Mouse (Mus musculus) left cerebral cortex, adult 2 months (tissue): ENCODE results near the gene Mrvi1. TPM values are rescaled to one million over a fixed set of nuclear protein-coding genes. Genes with fewer than 3 reads are reported as not detected.
A peak's percentile ranks its signal among the peaks of the same experiment; 100 is the strongest.

Experiments used
- DNase-seq, 2 experiments: peaks; one replicate each; pipeline ENCODE4 v3.0.0; 2021 to 2022; ENCODE audit warnings: low spot score in 2 of 2, mixed read lengths in 1 of 2; ENCODE audit errors: extremely low spot score in 1 of 2
- H3K27ac ChIP-seq: fragments of 200-600 bp; 2 replicates; pipeline ENCODE4 v1.8.1; 2022
- H3K4me3 ChIP-seq: fragments of 200-600 bp; 2 replicates; pipeline ENCODE4 v1.8.1; 2022
- CTCF ChIP-seq: fragments of 200-600 bp; IDR thresholded peaks from 2 replicates; pipeline ENCODE4 v1.8.1; 2022; ENCODE audit warnings: antibody characterized with exemption, mild to moderate bottlenecking, moderate library complexity
- intact Hi-C: fragments of 180-260 bp; cut with DNase I; formaldehyde crosslinking; loops from one replicate; pipeline ENCODE4 v1.15.1; 2025
- total RNA-seq, 2 experiments: library from RNA; stranded (reverse); gene quantifications; 2 replicates each; pipeline ENCODE4 v1.2.3; 2021

Gene Mrvi1
- total RNA-seq, 2 experiments from 2014 or later: 1.4 to 4.3 TPM

DNA sequence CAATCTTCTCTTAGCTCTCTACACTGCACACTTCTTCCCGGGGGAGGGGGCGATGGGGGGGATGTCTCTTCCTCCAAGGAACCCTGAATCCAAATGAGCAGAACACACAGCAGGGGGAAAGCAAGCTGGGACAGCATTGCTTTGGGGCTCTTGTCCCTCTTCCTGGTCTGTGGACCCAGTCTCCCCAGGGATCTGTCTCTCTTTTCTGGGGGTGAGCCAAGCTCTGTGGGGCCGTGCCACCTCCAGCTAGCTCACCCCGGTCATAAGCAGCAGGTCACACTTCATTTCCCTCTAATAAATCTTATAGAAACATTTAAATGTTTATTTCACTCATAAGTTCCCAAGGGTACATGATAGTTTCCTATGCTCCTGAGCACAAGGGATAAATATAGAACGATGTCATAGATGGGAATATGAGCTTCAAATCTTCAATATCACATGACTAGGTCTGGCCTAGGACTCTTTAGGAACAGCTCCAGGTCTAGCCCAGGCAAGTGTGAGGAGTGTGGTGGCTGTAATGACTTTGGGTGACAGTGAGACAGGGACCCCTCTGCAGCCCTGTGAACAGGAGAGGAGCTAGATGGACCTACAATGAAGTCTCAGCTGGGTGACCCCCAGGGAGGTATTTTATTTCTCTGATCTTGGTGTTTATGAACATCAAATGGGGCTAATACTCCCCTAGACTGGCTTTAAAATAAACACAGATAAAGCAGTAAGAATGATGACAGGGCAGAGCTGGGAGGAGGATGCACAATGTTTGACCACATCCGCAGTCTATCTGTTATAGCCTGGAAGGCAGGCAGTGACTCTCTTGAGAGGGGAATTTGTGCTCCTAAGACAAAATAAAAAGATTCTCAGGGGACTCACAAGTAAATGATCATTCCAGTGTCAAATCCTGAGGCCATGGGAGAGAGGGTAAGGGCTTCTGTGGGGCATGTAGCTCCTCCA is 46.2 kb downstream of the Mrvi1 start:
- intact Hi-C loops: loop anchor here (5.0 kb wide), 1 partner anchor 76 kb away; no protein-coding TSS in a partner anchor
- no peak for DNase-seq
- Histone ChIP-seq H3K27ac (no peak overlapping the region), H3K4me3 (no peak overlapping the region)
- TF ChIP-seq CTCF: no peak

DNA sequence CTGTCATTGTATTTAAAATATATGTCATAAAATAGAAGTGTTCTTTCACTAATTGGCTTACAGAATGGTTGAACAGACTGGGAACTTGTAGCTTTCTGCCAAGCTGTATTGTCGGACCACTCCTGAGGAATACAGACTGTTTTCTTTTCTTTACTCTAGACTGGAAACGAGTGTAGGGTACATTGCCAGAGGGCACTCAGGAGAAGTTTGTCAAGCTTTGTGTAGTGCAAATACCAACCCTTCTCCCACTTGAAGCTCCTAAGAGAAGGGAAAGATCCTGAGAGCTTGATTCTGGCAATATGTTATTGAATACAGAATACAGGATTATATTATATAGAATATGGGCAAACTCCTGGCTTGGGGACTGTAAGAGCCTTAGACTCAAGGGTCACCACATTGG is 48.3 kb downstream of the Mrvi1 start:
- no peak for DNase-seq
- Histone ChIP-seq H3K27ac (no peak overlapping the region), H3K4me3 (no peak overlapping the region)
- intact Hi-C loops: no loop called here
- TF ChIP-seq CTCF: no peak

DNA sequence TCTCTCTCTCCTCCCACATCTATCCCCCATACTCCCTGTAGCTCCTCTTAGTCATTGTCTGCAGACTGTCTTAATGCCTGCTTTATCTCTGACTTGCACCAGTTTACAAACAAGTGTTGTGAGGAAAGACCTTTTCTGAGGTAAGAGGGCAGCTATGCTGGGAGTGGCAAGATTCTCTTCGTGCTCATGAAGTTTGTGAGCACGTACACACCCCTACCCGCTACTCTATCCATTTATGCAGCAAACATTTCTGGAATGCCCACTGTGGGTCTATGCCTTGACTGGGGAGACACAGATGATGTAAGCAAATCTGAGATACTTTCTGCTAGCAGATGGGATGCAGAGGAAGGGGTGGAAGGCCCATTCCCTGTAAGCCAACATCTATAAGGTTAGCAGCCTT is 48.9 kb downstream of the Mrvi1 start:
- no peak overlapping the region for H3K27ac ChIP-seq
- intact Hi-C loops: no loop called here
- DNase-seq: no peak
- TF ChIP-seq CTCF: no peak
- no peak overlapping the region for H3K4me3 ChIP-seq

DNA sequence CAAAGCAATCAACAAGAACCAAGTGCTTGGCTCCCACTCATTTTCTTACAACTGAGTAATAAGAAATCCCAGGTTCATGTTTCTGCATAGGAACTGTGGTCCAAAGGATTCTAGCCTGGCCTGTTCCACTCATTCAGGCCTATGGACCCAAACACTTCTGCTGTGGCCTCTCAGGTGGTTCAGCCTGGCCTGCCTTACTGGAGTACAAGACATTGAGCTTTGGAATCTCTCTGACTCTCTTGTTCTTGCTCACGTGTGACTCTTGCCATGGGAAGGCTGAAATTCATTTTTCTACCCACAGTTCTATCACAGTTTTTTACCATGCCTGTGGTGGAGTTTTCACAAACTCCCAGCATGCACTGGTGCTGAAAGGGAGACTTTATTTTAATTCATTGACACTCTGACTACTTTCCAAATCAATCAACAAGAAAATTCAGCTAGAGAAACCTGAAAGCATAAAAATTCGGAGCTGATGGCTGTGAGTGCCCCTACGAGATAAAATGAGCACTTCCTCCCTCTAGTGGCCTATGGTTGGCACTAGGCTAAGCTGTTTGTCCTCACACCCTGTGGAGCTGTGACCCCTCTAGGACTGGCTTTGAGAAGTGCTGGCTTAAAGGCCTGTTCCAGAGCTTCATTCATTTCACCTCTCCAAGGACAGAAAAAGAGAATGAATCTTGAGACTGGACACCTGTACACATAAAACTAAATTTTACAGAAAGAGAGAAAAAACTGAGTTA is 52.0 kb downstream of the Mrvi1 start:
- Histone ChIP-seq H3K4me3 (no peak overlapping the region), H3K27ac (no peak overlapping the region)
- intact Hi-C loops: loop anchor here (1.0 kb wide), 1 partner anchor 114 kb away; no protein-coding TSS in a partner anchor
- peak; percentile 77 for TF ChIP-seq CTCF
- peak; percentile 28 to 37 for DNase-seq

DNA sequence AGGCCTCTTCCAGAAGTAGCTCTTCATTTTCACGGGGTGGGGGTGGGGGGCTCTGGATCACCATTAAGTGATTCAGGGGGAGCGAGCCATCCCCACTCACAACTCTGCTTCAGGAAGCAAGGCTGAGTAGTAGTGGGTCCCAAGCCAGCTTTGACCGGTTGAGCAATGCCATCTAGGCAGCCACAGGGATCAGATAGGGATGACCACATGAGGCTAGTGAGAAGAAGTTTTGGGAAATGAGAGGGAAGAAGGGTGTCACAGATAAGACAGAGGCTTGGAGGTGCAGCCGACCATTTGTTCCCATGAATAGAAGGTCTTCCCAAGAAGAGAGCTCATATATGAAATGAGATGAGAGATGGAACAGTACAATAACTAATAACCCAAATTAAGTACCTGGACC is 55.7 kb downstream of the Mrvi1 start:
- no peak for TF ChIP-seq CTCF
- intact Hi-C loops: no loop called here
- no peak for DNase-seq
- no peak overlapping the region for H3K4me3 ChIP-seq
- no peak overlapping the region for H3K27ac ChIP-seq

DNA sequence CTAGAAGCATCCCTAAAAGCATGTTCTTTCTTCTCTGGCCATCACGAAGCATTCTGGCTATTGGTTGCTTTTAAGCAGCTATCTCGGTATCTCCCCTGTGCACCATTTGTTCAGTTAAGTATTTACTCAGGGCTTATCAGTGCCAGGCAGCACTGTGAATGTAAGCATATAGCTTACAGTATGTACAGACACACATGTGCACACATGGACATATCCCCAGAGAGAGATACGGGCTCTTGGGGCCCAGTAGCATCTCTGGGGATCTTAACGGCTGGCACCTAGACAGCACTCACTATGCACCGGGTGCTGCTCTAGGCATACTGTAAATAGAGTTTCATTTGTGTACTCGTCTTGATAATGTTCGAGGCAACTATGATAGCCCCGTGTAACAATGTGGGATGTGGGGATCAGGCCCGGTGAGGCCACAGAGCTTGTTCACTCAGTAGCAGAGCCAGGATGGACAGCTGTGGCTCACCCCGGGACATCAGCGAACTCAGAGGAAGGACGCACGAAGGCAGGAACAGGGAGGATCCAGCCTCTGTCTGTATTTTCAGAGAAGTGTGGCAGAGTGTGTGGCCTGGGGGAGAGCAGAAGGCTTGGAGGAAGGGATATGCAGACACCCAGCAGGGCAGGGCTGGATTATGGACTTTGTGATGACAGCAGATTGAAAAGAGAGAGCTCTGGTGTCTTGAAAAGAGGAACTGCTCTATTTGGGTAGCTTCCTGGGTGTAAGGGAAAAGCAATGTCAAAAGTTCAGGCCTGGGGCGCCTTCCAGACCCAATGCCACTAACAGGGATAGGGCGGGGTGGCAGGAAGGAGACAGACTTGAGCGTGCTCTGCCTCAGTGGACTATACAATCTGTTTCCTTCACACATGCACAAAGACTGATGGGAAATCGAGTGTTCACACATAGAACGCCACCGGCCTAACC is 61.7 kb downstream of the Mrvi1 start:
- no peak for DNase-seq

DNA sequence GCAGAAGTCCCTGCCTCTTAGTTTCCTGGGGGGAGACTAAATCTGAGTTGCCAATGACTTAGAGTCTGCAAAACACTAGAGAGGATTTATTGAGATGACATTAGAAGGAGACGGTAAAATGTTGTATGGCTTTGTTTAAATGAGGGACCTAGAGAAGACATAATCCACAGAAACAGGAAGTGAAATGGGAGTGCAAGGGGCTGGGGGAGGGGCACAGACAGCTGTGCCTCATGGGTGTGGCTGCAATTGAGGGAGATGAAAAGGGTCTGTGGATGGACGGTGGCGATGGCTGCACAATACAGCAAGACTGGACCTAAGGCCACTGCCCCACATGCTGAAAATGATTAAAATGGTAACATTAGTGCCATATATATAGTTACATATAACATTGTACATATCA is 62.5 kb downstream of the Mrvi1 start:
- TF ChIP-seq CTCF: no peak
- intact Hi-C loops: loop anchor here (5.0 kb wide), 1 partner anchor 32 kb away; no protein-coding TSS in a partner anchor

More for the DNA sequence above, 61.7 kb downstream of the Mrvi1 start:
- no peak for TF ChIP-seq CTCF
- no peak overlapping the region for H3K4me3 ChIP-seq
- H3K27ac ChIP-seq: no peak overlapping the region
- intact Hi-C loops: loop anchor here (5.0 kb wide), 1 partner anchor 33 kb away; no protein-coding TSS in a partner anchor

DNA sequence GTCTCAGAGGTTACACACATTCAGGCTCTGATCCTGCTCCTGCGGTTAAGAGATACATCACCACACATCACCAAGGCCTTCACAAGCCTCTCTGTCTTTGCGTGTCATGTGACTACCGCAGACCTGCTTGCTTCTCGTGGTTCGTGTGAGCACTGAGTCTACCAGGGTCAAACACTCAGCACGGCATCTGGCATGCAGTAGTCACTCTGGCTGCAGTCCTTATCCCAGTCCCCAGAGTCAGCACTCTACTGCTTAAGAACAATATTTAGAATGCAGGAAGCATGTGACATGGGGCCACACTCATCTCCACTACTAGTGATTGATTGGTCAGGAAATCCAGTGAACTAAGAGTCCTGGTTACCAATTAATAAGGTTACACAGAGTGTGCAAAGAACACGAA is 66.3 kb downstream of the Mrvi1 start:
- H3K4me3 ChIP-seq: no peak overlapping the region
- intact Hi-C loops: no loop called here
- TF ChIP-seq CTCF: no peak

More for the DNA sequence above, 62.5 kb downstream of the Mrvi1 start:
- DNase-seq: no peak
- Histone ChIP-seq H3K27ac (no peak overlapping the region), H3K4me3 (no peak overlapping the region)

DNA sequence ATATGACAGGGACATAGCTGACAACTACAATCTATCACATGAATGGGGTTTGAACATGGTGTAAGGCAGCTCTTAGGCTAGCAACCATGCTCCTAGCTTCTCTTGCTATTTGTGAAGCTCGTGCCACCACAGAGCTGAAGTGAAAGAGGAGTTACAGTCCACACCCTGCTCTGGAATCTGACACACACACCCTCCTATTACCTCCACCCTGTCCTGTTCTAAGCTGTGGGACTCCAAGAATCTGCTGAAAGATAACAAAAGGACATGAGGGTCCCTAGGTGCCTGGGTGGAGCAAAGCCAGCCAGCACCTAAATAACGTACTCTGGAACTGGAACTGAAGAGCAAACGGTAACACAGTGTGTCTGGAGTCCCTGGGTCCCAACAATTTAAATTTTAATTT is 67.7 kb downstream of the Mrvi1 start:
- no peak for DNase-seq
- intact Hi-C loops: no loop called here
- no peak for TF ChIP-seq CTCF
- H3K4me3 ChIP-seq: no peak overlapping the region
- H3K27ac ChIP-seq: no peak overlapping the region

More for the DNA sequence above, 66.3 kb downstream of the Mrvi1 start:
- H3K27ac ChIP-seq: no peak overlapping the region
- no peak for DNase-seq

DNA sequence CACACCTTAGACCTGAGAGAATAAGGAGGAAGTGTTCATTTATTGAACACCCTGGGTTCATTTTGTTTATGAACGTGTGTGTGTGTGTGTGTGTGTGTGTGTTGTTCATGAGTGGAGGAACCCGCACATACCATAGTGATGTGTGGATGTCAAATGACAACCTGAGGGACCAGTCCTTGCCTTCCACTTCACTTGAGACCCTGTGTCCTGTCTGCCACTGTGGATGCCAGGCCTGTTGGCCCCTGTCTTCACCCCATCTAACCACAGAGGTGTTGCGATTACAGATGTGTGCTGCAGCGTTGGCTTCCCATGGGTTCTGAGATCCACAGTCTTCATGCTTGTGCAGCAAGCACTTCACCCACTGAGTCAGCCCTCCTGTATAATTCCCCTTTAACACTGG is 68.5 kb downstream of the Mrvi1 start:
- no peak for DNase-seq
- Histone ChIP-seq H3K4me3 (no peak overlapping the region), H3K27ac (no peak overlapping the region)
- TF ChIP-seq CTCF: no peak
- intact Hi-C loops: no loop called here
